Mouse (Mus musculus): ENCODE measurements around the gene Bmp2.

Gene Bmp2

DNA sequence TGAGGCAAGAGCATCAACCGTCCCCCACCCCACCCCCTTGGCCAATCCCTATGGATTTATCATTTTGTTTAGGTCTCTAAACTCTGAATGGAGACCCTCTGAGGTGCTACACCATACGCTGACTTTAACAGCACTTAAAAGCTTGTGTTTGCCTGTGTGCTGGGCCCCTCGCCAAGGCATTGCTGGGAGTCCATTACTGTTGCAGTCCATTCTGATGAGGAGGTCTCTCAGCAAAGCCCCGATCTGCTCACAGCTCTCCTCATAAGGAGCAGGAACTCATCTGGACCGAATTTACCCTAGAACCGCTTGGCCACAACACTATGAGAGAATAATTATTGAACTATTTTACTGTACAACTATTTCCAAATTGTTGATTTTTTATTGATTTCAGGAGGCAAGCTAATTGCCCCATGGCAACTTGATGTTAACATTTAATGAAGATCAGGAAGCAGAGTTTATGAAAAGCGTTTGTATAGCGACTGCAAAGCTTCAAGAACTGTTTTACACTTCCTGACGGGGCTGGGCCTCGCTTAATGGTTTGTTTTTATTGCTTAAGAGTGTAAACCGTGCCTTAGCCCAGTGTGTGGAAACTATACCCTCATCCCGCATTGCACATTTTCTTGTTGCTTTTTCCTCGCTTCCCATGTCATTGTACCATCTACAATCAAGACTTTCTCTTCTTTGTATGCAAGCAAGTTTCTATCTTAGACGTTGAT is 14.2 kb downstream of the Bmp2 start:
- no peak for DNase-seq (ENCODE audit: low read depth)

GRCm38 (mm10) chr2:133591562-133592255 is 39.8 kb downstream of the Bmp2 start:
- DNase-seq (ENCODE audit: low read depth) = no peak

All from naive thymus-derived CD4-positive, alpha-beta T cell, adult 2 months (primary cell).